Comparison of ENCODE assay signal across 7 mouse cellular contexts in the genomic region with DNA sequence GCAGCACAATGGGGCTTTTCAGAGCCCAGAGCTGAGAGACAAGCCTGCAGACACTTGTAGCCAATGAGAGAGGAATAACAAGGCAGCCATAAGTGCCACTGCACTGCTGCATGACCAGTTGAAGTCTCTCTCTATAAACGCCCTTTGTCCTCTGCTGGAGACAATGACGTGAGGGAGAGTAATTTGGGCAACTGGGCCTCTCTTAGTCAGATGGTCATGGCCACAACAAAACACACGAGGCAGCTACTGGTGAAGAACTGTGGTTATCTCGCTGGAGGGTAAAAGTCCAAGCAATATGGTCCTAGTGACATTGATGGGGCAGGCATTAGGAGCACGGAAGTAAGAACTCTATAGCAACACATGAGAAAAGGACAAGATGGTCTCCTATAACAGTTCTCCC.
DNase-seq lines count a peak whose midpoint lies in the region; ATAC-seq and TF ChIP-seq lines count a peak whose summit lies in the region.
"Not testable (repeated sequence)": the region's sequence is repeated elsewhere in the genome, so short reads cannot be mapped to it uniquely, and the experiment has no call there.

No protein-coding gene starts in this region.

- not testable (repeated sequence) for H3K27ac ChIP-seq in forebrain, embryonic 13.5 days; hindbrain, embryonic 13.5 days; intestine, embryonic 15.5 days; intestine, postnatal 0 days (ENCODE audit: low read depth, low read length); lung, embryonic 14.5 days (ENCODE audit: low read depth); midbrain, embryonic 16.5 days (ENCODE audit: low read length)

- H3K36me3 ChIP-seq in forebrain, embryonic 13.5 days (ENCODE audit: poor library complexity, severe bottlenecking); hindbrain, embryonic 13.5 days; intestine, embryonic 15.5 days; intestine, postnatal 0 days (ENCODE audit: control insufficient read depth, insufficient read depth); lung, embryonic 14.5 days (ENCODE audit: insufficient read depth); midbrain, embryonic 16.5 days (ENCODE audit: control insufficient read depth, insufficient read depth, low read length): not testable (repeated sequence)

- 45% methylated on average over 5 of the region's 5 CpGs for WGBS in forebrain, embryonic 13.5 days
- 42% methylated on average over 5 of the region's 5 CpGs for WGBS in hindbrain, embryonic 13.5 days
- 29% methylated on average over 4 of the region's 5 CpGs for WGBS in intestine, embryonic 15.5 days
- WGBS in intestine, postnatal 0 days, result 19% methylated on average over 4 of the region's 5 CpGs
- WGBS in lung, embryonic 14.5 days, result 39% methylated on average over 4 of the region's 5 CpGs
- 46% methylated on average over 4 of the region's 5 CpGs for WGBS in midbrain, embryonic 16.5 days

- not testable (repeated sequence) for H3K4me2 ChIP-seq in forebrain, embryonic 13.5 days; hindbrain, embryonic 13.5 days; intestine, embryonic 15.5 days (replicated peaks); intestine, postnatal 0 days (replicated peaks; ENCODE audit: low read depth); lung, embryonic 14.5 days; midbrain, embryonic 16.5 days (ENCODE audit: low read length)

- not testable (repeated sequence) for H3K4me3 ChIP-seq in forebrain, embryonic 13.5 days; hindbrain, embryonic 13.5 days; intestine, embryonic 15.5 days (replicated peaks); intestine, postnatal 0 days (ENCODE audit: low read depth, low read length); lung, embryonic 14.5 days (ENCODE audit: low read depth, low read length); midbrain, embryonic 16.5 days (ENCODE audit: low read depth, low read length)

- not testable (repeated sequence) for H3K27me3 ChIP-seq in forebrain, embryonic 13.5 days; hindbrain, embryonic 13.5 days; intestine, embryonic 15.5 days (replicated peaks); intestine, postnatal 0 days (replicated peaks; ENCODE audit: control insufficient read depth, insufficient read depth, low read length); lung, embryonic 14.5 days (ENCODE audit: insufficient read depth, low read length); midbrain, embryonic 16.5 days (ENCODE audit: control insufficient read depth, insufficient read depth, low read depth, low read length)

- not testable (repeated sequence) for H3K9me3 ChIP-seq in forebrain, embryonic 13.5 days (replicated peaks); hindbrain, embryonic 13.5 days; intestine, embryonic 15.5 days; intestine, postnatal 0 days (ENCODE audit: control insufficient read depth); lung, embryonic 14.5 days (ENCODE audit: low read depth, low read length); midbrain, embryonic 16.5 days (replicated peaks; ENCODE audit: control insufficient read depth, low read length, poor library complexity, severe bottlenecking)

- ATAC-seq in forebrain, embryonic 13.5 days, result peak; percentile 46; the same call in 1 of the 2 replicates
- ATAC-seq in hindbrain, embryonic 13.5 days (ENCODE audit: low FRiP score), result 0 out of 2 replicates have a peak, but pooled peaks have one; percentile 15
- peak; percentile 88 for ATAC-seq in intestine, embryonic 15.5 days
- peak; percentile 92 for ATAC-seq in intestine, postnatal 0 days
- ATAC-seq in lung, embryonic 14.5 days (ENCODE audit: insufficient read depth), result 0 out of 2 replicates have a peak, but pooled peaks have one; percentile 18
- 0 out of 2 replicates have a peak, but pooled peaks have one; percentile 16 for ATAC-seq in midbrain, embryonic 16.5 days

- DNase-seq in 3T3-L1 (ENCODE audit: low read depth, low spot score), result peak; percentile 1
- DNase-seq in lung, embryonic 14.5 days, result not testable (repeated sequence)

- H3K4me1 ChIP-seq in forebrain, embryonic 13.5 days; hindbrain, embryonic 13.5 days (replicated peaks); intestine, embryonic 15.5 days (replicated peaks); intestine, postnatal 0 days (replicated peaks; ENCODE audit: control insufficient read depth, insufficient read depth, low read length); lung, embryonic 14.5 days (ENCODE audit: insufficient read depth); midbrain, embryonic 16.5 days (ENCODE audit: control insufficient read depth, insufficient read depth, low read length): not testable (repeated sequence)

- H3K9ac ChIP-seq in forebrain, embryonic 13.5 days; hindbrain, embryonic 13.5 days; intestine, embryonic 15.5 days; intestine, postnatal 0 days (ENCODE audit: low read depth, low read length); lung, embryonic 14.5 days; midbrain, embryonic 16.5 days (ENCODE audit: low read depth, low read length): not testable (repeated sequence)

- not testable (repeated sequence) for TF ChIP-seq CTCF in intestine, postnatal 0 days (IDR thresholded peaks at IDR 0.05; ENCODE audit: low read depth); lung, embryonic 14.5 days (IDR thresholded peaks at IDR 0.05; ENCODE audit: low read depth)

Comparison
In these comparisons a context has a peak if more than half of its experiments do, and no peak if none do; other contexts are left out.
1. ATAC-seq: peak in every context shown above with its lines; median percentile 92 in intestine, postnatal 0 days; 88 in intestine, embryonic 15.5 days; 46 in forebrain, embryonic 13.5 days; 18 in lung, embryonic 14.5 days; 16 in midbrain, embryonic 16.5 days; 15 in hindbrain, embryonic 13.5 days.